Mouse (Mus musculus) thymus, adult 2 months (tissue): ENCODE measurements around the gene Itpkb. TPM values are rescaled to one million over a fixed set of nuclear protein-coding genes. Genes with fewer than 3 reads are reported as not detected.

Experiments
- DNase-seq: peaks from one replicate; pipeline ENCODE4 v3.0.0; 2021
- H3K27ac ChIP-seq: fragments of 200-500 bp; 2 replicates; pipeline ENCODE4 v1.5.1; 2012; ENCODE audit warnings: low read length, control low read depth; ENCODE audit not compliant: control insufficient read depth, insufficient read depth
- H3K27me3 ChIP-seq: fragments of 200-500 bp; 2 replicates; pipeline ENCODE4 v1.6.1; 2012; ENCODE audit warnings: mild to moderate bottlenecking, low read length, moderate library complexity, mixed read lengths; ENCODE audit not compliant: control insufficient read depth, insufficient read depth
- H3K36me3 ChIP-seq: fragments of 200-500 bp; 2 replicates; pipeline ENCODE4 v1.6.1; 2012; ENCODE audit warnings: mild to moderate bottlenecking, low read length, moderate library complexity; ENCODE audit not compliant: control insufficient read depth, insufficient read depth
- H3K4me1 ChIP-seq: fragments of 200-500 bp; replicated peaks from 2 replicates; pipeline ENCODE4 v1.6.1; 2012; ENCODE audit warnings: low read length; ENCODE audit not compliant: control insufficient read depth, insufficient read depth
- H3K4me3 ChIP-seq: fragments of 200-500 bp; 2 replicates; pipeline ENCODE4 v1.5.1; 2012; ENCODE audit warnings: mild to moderate bottlenecking, low read length, control low read depth, moderate library complexity; ENCODE audit not compliant: control insufficient read depth, insufficient read depth
- CTCF ChIP-seq: fragments of 200-500 bp; IDR thresholded peaks from 2 replicates; pipeline ENCODE4 v1.5.1; 2012; ENCODE audit warnings: mild to moderate bottlenecking, control low read depth, low read length, moderate library complexity, borderline replicate concordance; ENCODE audit not compliant: control insufficient read depth, poor library complexity, insufficient read depth; ENCODE audit errors: extremely low read depth
- POLR2A ChIP-seq: fragments of 200-500 bp; IDR thresholded peaks from 2 replicates; pipeline ENCODE4 v1.6.1; 2012; ENCODE audit warnings: mild to moderate bottlenecking, low read length, control low read depth, moderate library complexity; ENCODE audit not compliant: control insufficient read depth, poor library complexity, insufficient read depth; ENCODE audit errors: extremely low read depth
- WGBS: fragments of 180-500 bp; shearing (Covaris S2); methylation state at CpG from one replicate; pipeline ENCODE4 v1.1.7; 2018; 5-methylcytosine and 5-hydroxymethylcytosine counted together
- polyA plus RNA-seq: library from polyadenylated mRNA; depleted of rRNA; stranded (reverse); fragments of >200 nt; gene quantifications from 2 replicates; pipeline ENCODE4 v1.2.3, GENCODE M21; 2012

Gene Itpkb
- polyA plus RNA-seq, 1 experiment: 69.0 TPM

DNA sequence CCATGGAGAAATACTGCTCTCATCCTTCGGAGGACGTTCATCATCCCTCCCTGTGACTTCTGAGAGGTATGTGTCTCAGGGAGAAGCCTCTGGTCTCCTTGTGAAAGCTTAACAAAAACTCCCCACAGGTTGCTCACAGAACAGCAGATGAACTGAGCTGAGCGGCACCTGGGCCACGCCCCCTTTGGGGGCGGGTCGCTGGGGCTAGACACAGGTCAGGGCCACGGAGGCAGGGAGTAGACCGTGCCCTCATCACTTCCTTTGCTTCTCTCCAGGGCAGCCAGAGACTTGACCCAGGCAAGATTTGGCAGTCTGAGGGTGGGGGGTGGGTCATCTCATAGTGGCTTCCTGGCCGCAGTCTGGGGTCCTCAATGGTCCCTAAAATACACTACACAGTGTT lies 104.6 kb downstream of the Itpkb start:
- WGBS: 37% methylated on average over 9 of the region's 9 CpGs
- H3K4me1 ChIP-seq: peaks cover 5% of the 10 kb centered on the region; the same call in 1 of the 2 replicates
- no peak overlapping the region for H3K27ac ChIP-seq
- no peaks in the 10 kb centered on the region for H3K27me3 ChIP-seq
- TF ChIP-seq CTCF (no peak), POLR2A (no peak)
- DNase-seq: no peak
- H3K36me3 ChIP-seq: no peaks in the 10 kb centered on the region
- no peak overlapping the region for H3K4me3 ChIP-seq

DNA sequence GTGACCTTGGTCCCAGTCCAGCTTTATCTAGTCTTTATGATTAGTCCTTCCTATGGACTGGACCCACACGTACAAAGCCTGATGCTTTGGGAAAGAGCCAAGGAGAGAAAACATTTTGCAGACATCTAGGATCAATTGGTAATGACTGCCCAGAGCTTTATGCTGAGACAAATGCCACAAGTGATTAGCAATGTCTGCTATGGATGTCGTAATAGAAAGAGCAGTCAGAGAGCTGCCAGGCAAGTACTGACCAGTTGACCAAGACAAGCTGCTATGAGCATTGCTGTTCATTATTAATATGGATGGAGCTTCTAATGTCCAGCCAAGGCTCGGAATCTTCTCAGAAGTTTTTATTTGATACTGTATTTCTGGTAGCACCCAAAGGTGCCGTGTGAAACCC lies 109.2 kb downstream of the Itpkb start:
- WGBS: 91% methylated on average over 4 of the region's 4 CpGs
- Histone ChIP-seq H3K27ac (no peak overlapping the region), H3K4me3 (no peak overlapping the region), H3K4me1 (no peaks in the 10 kb centered on the region), H3K27me3 (no peaks in the 10 kb centered on the region), H3K36me3 (no peaks in the 10 kb centered on the region)
- TF ChIP-seq POLR2A (no peak), CTCF (no peak)
- DNase-seq: no peak

DNA sequence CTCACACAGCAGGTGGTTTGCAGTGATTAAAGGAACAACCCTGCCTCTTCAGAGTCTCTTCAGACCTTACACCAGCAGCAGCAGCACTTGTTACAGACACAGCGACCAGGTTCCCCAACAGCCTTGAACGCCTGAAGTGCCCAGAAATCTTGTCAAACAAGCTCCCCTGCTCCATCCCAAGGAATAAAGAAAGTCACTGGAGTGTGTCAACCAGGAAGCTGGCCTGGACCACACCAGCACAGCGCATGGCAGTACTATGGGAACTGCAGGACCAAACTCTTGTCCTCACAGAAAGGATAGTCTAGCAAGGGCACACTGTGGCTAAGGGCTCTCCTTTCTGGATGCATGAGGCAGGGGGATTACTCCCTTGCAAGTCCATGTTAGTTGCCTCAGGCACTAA lies 114.1 kb downstream of the Itpkb start:
- peaks cover 4% of the 10 kb centered on the region for H3K4me1 ChIP-seq
- H3K27me3 ChIP-seq: no peaks in the 10 kb centered on the region
- DNase-seq: no peak
- no peak overlapping the region for H3K27ac ChIP-seq
- TF ChIP-seq POLR2A: no peak
- TF ChIP-seq CTCF: no peak
- WGBS: 88% methylated on average over 3 of the region's 3 CpGs
- no peak overlapping the region for H3K4me3 ChIP-seq
- H3K36me3 ChIP-seq: no peaks in the 10 kb centered on the region

DNA sequence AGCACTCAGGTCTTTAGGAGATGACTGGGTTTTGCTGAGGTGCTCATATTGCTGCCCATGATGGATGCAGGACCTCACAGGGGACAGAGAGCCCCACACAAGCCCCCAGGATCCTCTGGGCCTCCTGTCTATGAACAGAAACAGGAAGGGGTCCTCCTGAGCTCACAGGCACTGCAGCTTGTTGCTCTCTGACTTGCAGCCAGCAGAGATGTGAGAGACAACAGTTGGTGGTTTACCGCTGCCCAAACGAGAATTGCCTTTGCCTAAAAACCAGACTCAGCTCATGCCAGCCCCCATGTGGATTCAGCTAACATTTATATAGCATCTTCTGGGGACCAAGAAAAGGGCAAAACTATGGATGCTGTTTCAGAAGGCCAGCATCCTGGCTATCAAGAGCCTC lies 119.4 kb downstream of the Itpkb start:
- Histone ChIP-seq H3K36me3 (no peaks in the 10 kb centered on the region), H3K27me3 (no peaks in the 10 kb centered on the region), H3K4me3 (no peak overlapping the region), H3K4me1 (peaks cover 11% of the 10 kb centered on the region), H3K27ac (peak overlapping the region; percentile 23; the same call in 1 of the 2 replicates)
- TF ChIP-seq CTCF (no peak), POLR2A (no peak)
- WGBS: 30% methylated on average over 2 of the region's 2 CpGs
- no peak for DNase-seq

GRCm38 (mm10) chr1:180458274-180458673 lies 128.0 kb downstream of the Itpkb start:
- no peak overlapping the region for H3K4me3 ChIP-seq
- DNase-seq: no peak
- H3K4me1 ChIP-seq: no peaks in the 10 kb centered on the region
- H3K27me3 ChIP-seq: no peaks in the 10 kb centered on the region
- TF ChIP-seq POLR2A (no peak), CTCF (no peak)
- no peaks in the 10 kb centered on the region for H3K36me3 ChIP-seq
- no peak overlapping the region for H3K27ac ChIP-seq
- WGBS: 80% methylated on average over 6 of the region's 6 CpGs

DNA sequence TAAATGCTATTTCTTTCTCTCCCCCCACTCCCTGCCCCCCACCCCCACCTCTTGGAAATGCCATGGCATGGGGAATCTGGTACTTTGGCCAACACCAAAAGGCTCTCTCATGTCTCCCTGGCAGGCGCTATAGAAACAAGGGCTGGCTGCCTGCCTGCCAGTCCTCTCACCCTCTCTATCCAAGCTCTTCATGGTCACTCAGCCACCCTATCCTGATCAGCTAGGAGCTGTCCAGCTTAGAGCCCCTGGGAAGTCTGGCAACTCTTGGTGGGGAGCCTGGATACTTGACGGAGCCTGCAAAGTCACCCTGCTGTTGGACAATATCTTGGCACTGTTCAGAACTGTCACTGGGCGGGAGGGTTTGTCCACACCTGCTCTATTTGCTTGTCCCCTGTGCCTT lies 128.4 kb downstream of the Itpkb start:
- no peaks in the 10 kb centered on the region for H3K36me3 ChIP-seq
- no peak overlapping the region for H3K4me3 ChIP-seq
- H3K27me3 ChIP-seq: no peaks in the 10 kb centered on the region
- no peak overlapping the region for H3K27ac ChIP-seq
- TF ChIP-seq CTCF (no peak), POLR2A (no peak)
- 90% methylated on average over 3 of the region's 3 CpGs for WGBS
- no peaks in the 10 kb centered on the region for H3K4me1 ChIP-seq
- DNase-seq: no peak

- no peak for DNase-seq
- no peak overlapping the region for H3K27ac ChIP-seq
Observed at GRCm38 (mm10) chr1:180460721-180461120, 130.4 kb downstream of the Itpkb start.

More at GRCm38 (mm10) chr1:180460721-180461120, 130.4 kb downstream of the Itpkb start:
- no peaks in the 10 kb centered on the region for H3K27me3 ChIP-seq
- 85% methylated on average over 5 of the region's 5 CpGs for WGBS
- H3K4me3 ChIP-seq: no peak overlapping the region
- no peaks in the 10 kb centered on the region for H3K4me1 ChIP-seq
- TF ChIP-seq POLR2A: no peak
- no peak for TF ChIP-seq CTCF
- no peaks in the 10 kb centered on the region for H3K36me3 ChIP-seq
